Mouse (Mus musculus) neural tube, postnatal 0 days (tissue): ENCODE data around the gene Fastk. TPM values are rescaled to one million over a fixed set of nuclear protein-coding genes. Genes with fewer than 3 reads are reported as not detected.

Experiments
- polyA plus RNA-seq: library from polyadenylated mRNA; unstranded; fragments of >200 nt; fragmentation: Nextera tagmentation; extraction: Ambion mirVana; gene quantifications from 2 replicates; pipeline ENCODE4 v1.2.1, GENCODE M21; 2015

Fastk gene
- polyA plus RNA-seq = 94.2 and 114 TPM in 2 replicates

GRCm38 (mm10) chr5:24444746-24445427 is at the start of gene Fastk:
TSS of gene Fastk (minus strand) at chr5:24445287.

DNA sequence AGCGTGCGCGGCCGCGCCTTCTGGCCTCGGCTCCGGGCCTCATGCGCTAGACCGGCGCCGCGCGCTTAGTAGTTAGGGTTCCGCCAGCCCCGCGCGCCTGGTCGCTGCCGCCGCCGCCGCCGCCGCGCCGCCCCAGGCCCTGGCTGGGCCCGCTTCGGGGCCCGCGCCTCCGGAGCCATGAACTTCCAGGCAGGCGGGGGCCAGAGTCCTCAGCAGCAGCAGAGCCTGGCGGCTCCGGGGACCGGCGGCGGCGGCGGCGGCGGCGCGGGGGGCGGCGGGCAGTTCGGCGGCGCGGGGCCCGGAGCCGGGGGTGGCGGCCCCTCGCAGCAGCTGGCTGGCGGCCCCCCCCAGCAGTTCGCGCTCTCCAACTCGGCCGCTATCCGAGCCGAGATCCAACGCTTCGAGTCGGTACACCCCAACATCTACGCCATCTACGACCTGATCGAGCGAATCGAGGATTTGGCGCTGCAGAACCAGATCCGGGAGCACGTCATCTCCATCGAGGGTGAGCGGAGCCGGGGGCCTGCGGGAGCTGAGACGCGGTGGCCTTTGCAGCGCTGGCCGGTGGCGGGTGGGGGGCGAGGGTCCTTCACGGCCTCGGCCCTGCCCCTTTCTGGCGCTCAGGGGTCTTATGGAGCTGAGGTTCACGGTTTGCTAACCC is 7.1 kb upstream of the Fastk start, which contains the start of gene Agap3:
Gene Agap3 (plus strand): TSS at position 148 of the 661 bp plus-strand sequence.

GRCm38 (mm10) chr5:24447624-24448298 is 2.7 kb upstream of the Fastk start, which contains the start of gene Tmub1:
TSS of gene Tmub1 (minus strand) at chr5:24447854.

DNA sequence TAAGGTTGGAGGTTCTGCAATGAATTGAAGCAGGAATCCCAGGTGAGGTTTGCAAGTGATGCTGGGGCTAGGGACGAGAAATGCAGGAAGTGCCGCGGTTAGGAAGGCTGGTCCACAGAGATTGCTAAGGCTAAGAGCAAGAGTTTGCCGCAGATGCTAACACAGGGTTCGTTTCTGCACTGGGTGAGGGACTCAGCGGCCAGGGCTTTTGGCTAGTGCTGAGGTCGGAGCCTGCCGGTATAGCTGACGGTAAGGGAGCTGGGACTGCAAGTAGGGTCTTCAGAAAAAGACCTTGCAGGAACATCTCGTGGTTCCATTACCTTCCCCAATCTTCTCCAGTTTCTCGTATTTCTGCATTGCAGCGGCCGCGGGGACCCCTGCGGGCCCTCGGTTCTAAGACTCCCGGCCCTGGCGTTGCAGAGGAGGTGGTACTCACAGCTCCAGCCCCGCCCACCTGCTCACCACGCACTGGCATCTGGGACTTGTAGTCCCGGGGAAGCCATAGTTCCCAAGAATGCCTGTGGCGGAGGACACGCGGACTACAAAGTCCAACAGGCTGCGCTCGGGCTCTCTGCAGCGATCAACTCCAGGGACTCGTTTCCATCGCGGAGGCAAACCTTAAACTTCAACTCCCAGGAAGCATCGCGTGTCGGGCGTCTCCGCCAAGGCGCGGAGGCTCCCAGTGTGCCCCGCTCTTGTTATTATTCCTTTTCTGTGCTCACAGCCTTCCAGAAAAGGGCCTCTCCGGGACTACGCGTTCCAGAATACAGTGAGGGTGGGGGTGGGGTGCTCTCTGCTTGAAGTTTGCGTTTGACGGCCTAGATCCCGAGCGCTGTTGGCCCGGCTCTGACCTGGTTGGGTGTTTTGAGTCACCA is 21.7 kb downstream of the Fastk start, which contains the start of the genes Cdk5 and Slc4a2:
Gene Cdk5 (minus strand): TSS at position 402 of the 875 bp plus-strand sequence.
Gene Slc4a2 (plus strand): TSS at position 709 of the 875 bp plus-strand sequence.

DNA sequence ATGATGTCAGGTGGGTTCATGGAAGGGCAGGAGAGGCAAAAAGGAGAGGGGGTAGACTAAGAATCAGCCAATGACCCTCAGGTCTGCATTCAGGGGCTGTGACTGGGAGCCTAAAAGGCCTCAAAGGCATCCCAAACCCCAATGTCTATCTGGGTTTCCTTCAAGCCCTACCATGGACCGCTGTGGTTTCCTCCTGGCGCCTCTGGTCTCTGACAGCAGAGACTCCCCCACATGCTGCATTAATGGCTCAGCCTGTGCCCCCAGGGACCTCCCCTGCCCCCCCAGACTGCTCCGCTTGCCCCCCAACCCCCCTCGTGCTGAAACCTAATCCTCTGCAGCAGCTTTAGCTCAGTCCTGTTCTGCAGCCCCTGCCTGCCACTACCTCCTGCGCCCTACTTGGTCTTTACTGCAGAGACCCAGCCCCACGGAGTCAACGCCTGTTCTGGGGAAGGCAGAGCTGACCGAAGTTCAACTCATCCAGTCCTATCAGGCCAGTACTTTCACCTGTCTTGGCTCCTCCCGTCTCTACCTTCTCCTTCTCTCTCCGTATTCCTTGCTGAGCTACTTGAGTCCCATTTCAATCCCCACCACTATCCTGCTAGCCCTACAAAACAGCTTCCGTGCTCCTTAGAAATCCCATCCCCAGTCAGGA is 31.9 kb downstream of the Fastk start, which contains the start of gene Asic3:
Gene Asic3 (plus strand): TSS at position 351 of the 652 bp plus-strand sequence.

DNA sequence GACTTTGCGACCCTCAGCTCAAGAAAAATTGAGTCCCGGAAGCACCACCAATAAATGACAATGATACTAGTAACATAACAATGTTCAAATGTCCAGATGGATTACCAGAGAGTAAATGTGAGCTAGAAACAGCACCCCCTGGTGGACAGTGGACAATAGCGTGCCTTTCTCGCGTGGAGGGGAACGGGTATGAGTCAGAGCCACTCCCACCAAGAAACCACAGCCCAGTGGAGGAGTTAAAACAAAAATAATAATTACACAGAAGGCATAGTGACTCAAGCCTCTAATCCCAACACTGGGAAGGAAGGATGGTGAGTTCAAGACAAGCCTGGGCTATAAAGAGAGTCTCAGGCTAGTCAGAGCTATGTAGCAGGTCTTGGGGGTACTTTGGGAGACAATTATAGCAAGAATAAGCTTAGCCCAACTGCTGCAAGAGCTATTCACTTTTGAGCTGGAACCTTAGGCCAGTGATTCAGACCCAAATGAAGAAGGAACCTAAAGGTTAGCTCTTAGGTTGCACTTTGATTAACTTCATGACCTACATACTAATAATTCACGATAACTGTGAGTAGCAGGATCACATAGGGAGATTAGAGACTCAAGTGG is 51.6 kb downstream of the Fastk start, which contains the start of gene Abcb8:
Gene Abcb8 (plus strand): TSS at position 272 of the 606 bp plus-strand sequence.

DNA sequence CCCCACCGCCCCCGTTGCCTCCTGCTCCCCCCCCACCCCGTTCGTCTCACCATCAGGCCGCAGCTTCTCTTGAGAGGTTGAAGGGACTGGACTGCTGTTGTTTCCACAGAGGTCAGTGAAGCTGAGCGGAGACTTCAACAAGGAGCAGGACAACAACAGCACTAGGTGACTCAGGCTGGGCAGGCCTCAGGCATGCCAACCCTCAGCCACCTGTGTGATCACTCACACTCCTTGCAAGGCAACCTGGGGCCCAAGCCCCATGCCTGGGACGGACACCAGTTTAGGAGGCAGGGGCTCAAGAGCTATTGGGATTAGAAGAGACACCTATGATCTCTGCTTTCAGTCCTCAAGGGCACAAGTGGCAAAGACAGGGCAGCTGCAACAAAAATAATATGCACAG is 53.2 kb downstream of the Fastk start, which contains the start of gene Atg9b:
Gene Atg9b (minus strand): TSS at position 280 of the 400 bp plus-strand sequence.

Other genes starting within 250 kb of the Fastk start
- 17.4 TPM in 2 replicates for gene Kcnh2, start 93.7 kb downstream of the Fastk start, polyA plus RNA-seq
- gene Nos3, start 80.5 kb downstream of the Fastk start, polyA plus RNA-seq = 7.6 and 9.1 TPM in 2 replicates
- 7.9 and 8.3 TPM in 2 replicates for gene Atg9b, start 53.1 kb downstream of the Fastk start, polyA plus RNA-seq
- 42.9 and 49.7 TPM in 2 replicates for gene Abcb8, start 51.6 kb downstream of the Fastk start, polyA plus RNA-seq
- gene Asic3, start 31.9 kb downstream of the Fastk start, polyA plus RNA-seq = 0.39 and 1.7 TPM in 2 replicates
- 168 and 174 TPM in 2 replicates for gene Cdk5, start 21.8 kb downstream of the Fastk start, polyA plus RNA-seq
- 13.8 and 15.3 TPM in 2 replicates for gene Slc4a2, start 21.4 kb downstream of the Fastk start, polyA plus RNA-seq
- gene Tmub1, start 2.6 kb upstream of the Fastk start, polyA plus RNA-seq = 50.6 and 57.4 TPM in 2 replicates
- 156 and 161 TPM in 2 replicates for gene Agap3, start 6.9 kb upstream of the Fastk start, polyA plus RNA-seq
- 10.1 and 10.9 TPM in 2 replicates for gene Gbx1, start 81.9 kb upstream of the Fastk start, polyA plus RNA-seq
- gene Asb10, start 95.7 kb upstream of the Fastk start, polyA plus RNA-seq = 0.13 and 0.36 TPM in 2 replicates
- 0.08 and 0.13 TPM in 2 replicates for gene 4931409K22Rik, start 111.5 kb upstream of the Fastk start, polyA plus RNA-seq
- 62.4 and 65.5 TPM in 2 replicates for gene Abcf2, start 132.2 kb upstream of the Fastk start, polyA plus RNA-seq
- gene Chpf2, start 141.5 kb upstream of the Fastk start, polyA plus RNA-seq = 22.6 and 26.3 TPM in 2 replicates
- gene Smarcd3, start 179.1 kb upstream of the Fastk start, polyA plus RNA-seq = 160 and 164 TPM in 2 replicates
- 38.0 and 39.7 TPM in 2 replicates for gene Nub1, start 240.2 kb upstream of the Fastk start, polyA plus RNA-seq